Mouse (Mus musculus) urinary bladder, postnatal 4 days (tissue): ENCODE data around the gene Scgb2a2.
"Not testable (repeated sequence)": the region's sequence is repeated elsewhere in the genome, so short reads cannot be mapped to it uniquely, and the experiment has no call there.

Experiments
- DNase-seq, 2 experiments: peaks; one replicate each; pipeline ENCODE4 v3.0.0; 2021 to 2022; ENCODE audit warnings: low spot score in 2 of 2

The Scgb2a2 gene

GRCm38 (mm10) chr19:9847262-9847661, at the start of gene Scgb2a2:
Gene Scgb2a2, plus strand, starts transcription at chr19:9847562.
- no peak for DNase-seq

- peak in 1 of 2 experiments; percentile 24 for DNase-seq
These were observed 10.6 kb upstream of the Scgb2a2 start for GRCm38 (mm10) chr19:9836581-9837340.

GRCm38 (mm10) chr19:9837341-9837715, 10.0 kb upstream of the Scgb2a2 start:
- no peak for DNase-seq

GRCm38 (mm10) chr19:9849368-9850075, 2.2 kb downstream of the Scgb2a2 start:
- not testable (repeated sequence) for DNase-seq

GRCm38 (mm10) chr19:9860821-9861220, 13.5 kb downstream of the Scgb2a2 start:
- DNase-seq = not testable (repeated sequence)

GRCm38 (mm10) chr19:9864856-9865255, 17.5 kb downstream of the Scgb2a2 start:
- DNase-seq = no peak

- DNase-seq = no peak
These were observed 18.1 kb downstream of the Scgb2a2 start for GRCm38 (mm10) chr19:9865466-9865865.

GRCm38 (mm10) chr19:9878186-9878835, 30.9 kb downstream of the Scgb2a2 start:
- DNase-seq = no peak

GRCm38 (mm10) chr19:9886348-9886747, 39.0 kb downstream of the Scgb2a2 start:
- peak in 1 of 2 experiments; percentile 32 for DNase-seq

GRCm38 (mm10) chr19:9886771-9887170, 39.4 kb downstream of the Scgb2a2 start:
- peak in 1 of 2 experiments; percentile 26 for DNase-seq

GRCm38 (mm10) chr19:9896067-9896466, 48.7 kb downstream of the Scgb2a2 start:
- DNase-seq = no peak

- DNase-seq = no peak
These were observed 51.1 kb downstream of the Scgb2a2 start for GRCm38 (mm10) chr19:9898339-9899066.

GRCm38 (mm10) chr19:9899072-9899779, 51.9 kb downstream of the Scgb2a2 start, which contains the start of gene Incenp:
Gene Incenp, minus strand, starts transcription at chr19:9899551.
- DNase-seq = peak; percentile 88 to 89

- no peak for DNase-seq
These were observed 52.4 kb downstream of the Scgb2a2 start for GRCm38 (mm10) chr19:9899780-9900146.

GRCm38 (mm10) chr19:9900696-9901095, 53.3 kb downstream of the Scgb2a2 start:
- DNase-seq = not testable (repeated sequence)
